Mouse (Mus musculus) effector memory CD4-positive, alpha-beta T cell, adult 5 months (primary cell): ENCODE results near the gene F2rl3. TPM values are rescaled to one million over a fixed set of nuclear protein-coding genes. Genes with fewer than 3 reads are reported as not detected.

Experiments used
- polyA plus RNA-seq: library from polyadenylated mRNA; unstranded; fragments of 100-300 nt; shearing (Covaris generic); gene quantifications from one replicate; pipeline ENCODE4 v1.2.1, GENCODE M21; 2017

The F2rl3 gene
- polyA plus RNA-seq: 2.0 TPM

GRCm38 (mm10) chr8:72761322-72762051 lies at the start of gene F2rl3:
Gene F2rl3 (plus strand): TSS chr8:72761880.

GRCm38 (mm10) chr8:72722769-72723650 lies 38.7 kb upstream of the F2rl3 start, which contains the start of gene Sin3b:
Gene Sin3b (plus strand): TSS chr8:72723285.

Other genes starting within 250 kb of the F2rl3 start
- gene Med26, start 213.6 kb upstream of the F2rl3 start, polyA plus RNA-seq: 21.1 TPM
- 71.3 TPM for gene Smim7, start 190.8 kb upstream of the F2rl3 start, polyA plus RNA-seq
- gene Tmem38a, start 189.8 kb upstream of the F2rl3 start, polyA plus RNA-seq: 1.8 TPM
- 0.12 TPM for gene Nwd1, start 115.2 kb upstream of the F2rl3 start, polyA plus RNA-seq
- gene Sin3b, start 38.6 kb upstream of the F2rl3 start, polyA plus RNA-seq: 184 TPM